1 mouse cellular context compared by ENCODE assay signal in the genomic region with DNA sequence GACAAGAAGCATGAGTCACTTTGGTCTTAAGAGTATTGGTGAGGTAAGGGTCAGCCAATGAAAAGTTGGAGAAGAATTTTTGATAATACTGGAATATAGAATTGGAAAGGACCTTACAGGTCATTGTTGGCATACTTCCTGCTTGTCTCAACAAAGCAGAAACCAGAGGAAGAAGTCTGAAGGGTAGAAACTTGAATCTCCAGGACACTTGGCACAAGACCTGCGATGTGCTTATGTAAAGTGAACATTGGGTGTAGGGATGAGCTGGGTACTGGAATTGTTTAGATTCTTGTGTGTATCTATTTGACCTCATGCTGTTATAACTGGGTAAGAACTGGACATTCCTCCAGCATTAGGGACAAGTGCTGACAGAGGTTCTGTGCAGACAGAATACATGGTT.
TF ChIP-seq lines count a peak whose summit lies in the region.

No protein-coding gene starts in this region.

TF ChIP-seq in MEL, 35 proteins besides CTCF, POLR2A, EP300 and RAD21 (continued from another document):
- TF ChIP-seq UBTF (IDR thresholded peaks at IDR 0.05; ENCODE audit: borderline replicate concordance, insufficient read depth, low read depth, low read length) (no peak), SIN3A (IDR thresholded peaks at IDR 0.05; ENCODE audit: low read length) (no peak), POLR2AphosphoS2 (IDR thresholded peaks at IDR 0.05; ENCODE audit: low read length) (no peak), CHD1 (IDR thresholded peaks at IDR 0.05; ENCODE audit: low read depth, low read length) (no peak), NELFE (IDR thresholded peaks at IDR 0.05; ENCODE audit: low read depth, low read length) (no peak), BHLHE40 (IDR thresholded peaks at IDR 0.05; ENCODE audit: borderline replicate concordance, low read depth, low read length) (no peak), JUND (IDR thresholded peaks at IDR 0.05; ENCODE audit: low read depth, low read length) (no peak)
TF ChIP-seq in MEL: peak in this region for 0.
